Mouse (Mus musculus): ENCODE measurements around the gene Mfap3. TPM values are rescaled to one million over a fixed set of nuclear protein-coding genes. Genes with fewer than 3 reads are reported as not detected.

The Mfap3 gene
- polyA plus RNA-seq, 1 experiment from 2014 or later, result 59.4 TPM

- Histone ChIP-seq H3K4me3 (no peak overlapping the region), H3K9ac (replicated peaks) (no peak overlapping the region), H3K4me2 (replicated peaks) (no peak overlapping the region), H3K27ac (replicated peaks) (peak overlapping the region; percentile 71), H3K27me3 (no peaks in the 10 kb centered on the region), H3K9me3 (no peaks in the 10 kb centered on the region), H3K36me3 (peaks cover 72% of the 10 kb centered on the region), H3K4me1 (peaks cover 10% of the 10 kb centered on the region)
- ATAC-seq (ENCODE audit: low FRiP score, low read depth), result no peak
- WGBS, result 33% methylated on average over 6 of the region's 6 CpGs
Measured at GRCm38 (mm10) chr11:57506899-57507298, 11.6 kb upstream of the Mfap3 start.

- 89% methylated on average over 5 of the region's 5 CpGs for WGBS
- Histone ChIP-seq H3K4me2 (replicated peaks) (no peak overlapping the region), H3K4me1 (peaks cover 17% of the 10 kb centered on the region), H3K36me3 (peaks cover 36% of the 10 kb centered on the region), H3K4me3 (no peak overlapping the region), H3K27ac (replicated peaks) (no peak overlapping the region), H3K27me3 (no peaks in the 10 kb centered on the region), H3K9ac (replicated peaks) (no peak overlapping the region), H3K9me3 (no peaks in the 10 kb centered on the region)
- ATAC-seq (ENCODE audit: low FRiP score, low read depth), result no peak
Measured at GRCm38 (mm10) chr11:57515218-57515617, 3.2 kb upstream of the Mfap3 start.

- peaks cover 21% of the 10 kb centered on the region for H3K36me3 ChIP-seq
- H3K4me1 ChIP-seq, result peaks cover 17% of the 10 kb centered on the region
- no peak overlapping the region for H3K9ac ChIP-seq (replicated peaks)
- H3K9me3 ChIP-seq, result no peaks in the 10 kb centered on the region
- no peaks in the 10 kb centered on the region for H3K27me3 ChIP-seq
- 66% methylated on average over 5 of the region's 5 CpGs for WGBS
- ATAC-seq (ENCODE audit: low FRiP score, low read depth), result no peak
- no peak overlapping the region for H3K27ac ChIP-seq (replicated peaks)
- peak overlapping the region; percentile 75 for H3K4me2 ChIP-seq (replicated peaks)
- no peak overlapping the region for H3K4me3 ChIP-seq
Measured at GRCm38 (mm10) chr11:57516946-57517441, 1.5 kb upstream of the Mfap3 start.

- 0 out of 2 replicates have a peak, but pooled peaks cover 13% of the 10 kb centered on the region for H3K36me3 ChIP-seq
- WGBS, result under 1% methylated on average over 15 of the region's 16 CpGs
- H3K27ac ChIP-seq (replicated peaks), result peak overlapping the region; percentile 79
- no peaks in the 10 kb centered on the region for H3K27me3 ChIP-seq
- peak overlapping the region; percentile 75 for H3K4me2 ChIP-seq (replicated peaks)
- H3K4me1 ChIP-seq, result peaks cover 19% of the 10 kb centered on the region
- H3K9me3 ChIP-seq, result no peaks in the 10 kb centered on the region
- H3K4me3 ChIP-seq, result peak overlapping the region; percentile 92
- H3K9ac ChIP-seq (replicated peaks), result peak overlapping the region; percentile 79
- no peak for ATAC-seq (ENCODE audit: low FRiP score, low read depth)
Measured at GRCm38 (mm10) chr11:57518751-57519148, 286 bp downstream of the Mfap3 start.

- 70% methylated on average over 5 of the region's 5 CpGs for WGBS
Measured at GRCm38 (mm10) chr11:57519304-57519703, 840 bp downstream of the Mfap3 start.

DNA sequence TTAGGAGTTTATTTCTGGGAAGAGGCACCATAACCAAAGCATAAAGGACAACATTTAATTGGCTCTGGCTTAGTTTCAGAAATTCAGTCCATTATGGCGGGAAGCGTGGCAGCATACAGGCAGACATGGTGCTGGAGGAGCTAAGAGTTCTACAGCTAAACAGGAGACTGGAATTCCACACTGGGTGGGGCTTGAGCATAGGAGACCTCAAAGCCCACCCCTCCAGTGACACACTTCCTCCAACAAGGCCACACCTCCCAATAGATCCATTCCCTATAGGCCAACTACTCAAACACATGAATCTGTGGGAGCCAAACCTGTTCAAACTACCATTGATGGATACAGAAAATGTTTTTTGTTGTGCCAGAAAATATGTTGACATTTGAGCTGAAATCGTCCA lies 2.7 kb downstream of the Mfap3 start:
- Histone ChIP-seq H3K27ac (replicated peaks) (no peak overlapping the region), H3K4me3 (no peak overlapping the region), H3K9ac (replicated peaks) (no peak overlapping the region), H3K27me3 (no peaks in the 10 kb centered on the region), H3K4me2 (replicated peaks) (no peak overlapping the region), H3K36me3 (0 out of 2 replicates have a peak, but pooled peaks cover 10% of the 10 kb centered on the region), H3K4me1 (peaks cover 21% of the 10 kb centered on the region), H3K9me3 (no peaks in the 10 kb centered on the region)
- 94% methylated on average over 3 of the region's 3 CpGs for WGBS
- no peak for ATAC-seq (ENCODE audit: low FRiP score, low read depth)

More at GRCm38 (mm10) chr11:57519304-57519703, 840 bp downstream of the Mfap3 start:
- H3K4me1 ChIP-seq, result peaks cover 21% of the 10 kb centered on the region
- no peaks in the 10 kb centered on the region for H3K27me3 ChIP-seq
- H3K9ac ChIP-seq (replicated peaks), result peak overlapping the region; percentile 79; the same call in 1 of the 2 replicates
- H3K27ac ChIP-seq (replicated peaks), result no peak overlapping the region
- 0 out of 2 replicates have a peak, but pooled peaks cover 10% of the 10 kb centered on the region for H3K36me3 ChIP-seq
- peak overlapping the region; percentile 92 for H3K4me3 ChIP-seq
- ATAC-seq (ENCODE audit: low FRiP score, low read depth), result no peak
- H3K4me2 ChIP-seq (replicated peaks), result peak overlapping the region; percentile 75
- H3K9me3 ChIP-seq, result no peaks in the 10 kb centered on the region

DNA sequence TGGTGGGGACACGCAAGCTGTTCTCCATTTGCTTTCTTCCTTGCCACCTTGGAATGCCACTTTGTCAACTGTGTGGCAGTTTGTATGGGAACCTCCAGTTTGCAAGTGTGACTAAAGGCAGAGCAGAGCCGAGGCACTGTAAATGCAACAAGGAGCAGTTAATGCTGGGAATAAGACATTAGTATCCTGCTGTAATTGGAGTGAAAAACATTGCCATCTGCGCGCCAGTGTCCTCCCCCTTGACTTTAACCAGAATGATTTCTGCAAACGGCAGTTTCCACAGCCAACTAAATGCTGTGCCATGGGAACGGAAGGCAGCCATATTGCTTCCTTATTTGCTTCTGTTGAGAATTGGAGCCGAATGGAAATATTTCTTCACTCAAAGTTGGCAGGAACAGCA lies 3.6 kb downstream of the Mfap3 start:
- 0 out of 2 replicates have a peak, but pooled peaks cover 10% of the 10 kb centered on the region for H3K36me3 ChIP-seq
- ATAC-seq (ENCODE audit: low FRiP score, low read depth), result no peak
- H3K4me3 ChIP-seq, result no peak overlapping the region
- no peak overlapping the region for H3K9ac ChIP-seq (replicated peaks)
- H3K9me3 ChIP-seq, result no peaks in the 10 kb centered on the region
- H3K4me2 ChIP-seq (replicated peaks), result no peak overlapping the region
- WGBS, result 89% methylated on average over 7 of the region's 7 CpGs
- H3K27ac ChIP-seq (replicated peaks), result no peak overlapping the region
- H3K4me1 ChIP-seq, result peaks cover 18% of the 10 kb centered on the region
- H3K27me3 ChIP-seq, result no peaks in the 10 kb centered on the region

- Histone ChIP-seq H3K36me3 (peaks cover 18% of the 10 kb centered on the region), H3K9me3 (no peaks in the 10 kb centered on the region), H3K4me1 (peaks cover 11% of the 10 kb centered on the region), H3K4me3 (no peak overlapping the region), H3K4me2 (replicated peaks) (no peak overlapping the region), H3K27ac (replicated peaks) (no peak overlapping the region), H3K9ac (replicated peaks) (no peak overlapping the region), H3K27me3 (no peaks in the 10 kb centered on the region)
- 95% methylated on average over 3 of the region's 3 CpGs for whole genome bisulfite sequencing
- no peak for ATAC-seq (ENCODE audit: low FRiP score, low read depth)
Measured at GRCm38 (mm10) chr11:57523418-57523817, 5.0 kb downstream of the Mfap3 start.

DNA sequence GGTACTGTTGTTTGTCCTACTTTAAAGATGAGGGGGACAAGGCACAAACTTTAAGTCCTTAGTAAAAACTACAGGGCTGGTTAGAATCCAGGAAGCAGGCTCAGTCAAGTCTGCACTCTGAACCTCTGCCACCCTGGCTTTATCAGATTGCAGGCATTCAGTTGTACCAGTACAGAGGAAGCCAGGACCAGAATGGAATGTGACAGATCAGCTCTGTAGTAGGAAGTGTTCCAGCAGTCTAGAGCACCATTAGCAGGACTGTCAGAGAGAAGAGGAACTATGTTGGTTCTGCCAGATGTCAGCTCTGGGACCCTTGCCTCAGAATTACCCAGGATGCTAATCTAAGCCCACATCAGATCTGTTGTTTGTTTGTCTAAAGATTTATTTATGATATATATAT lies 6.1 kb downstream of the Mfap3 start:
- Histone ChIP-seq H3K9me3 (no peaks in the 10 kb centered on the region), H3K36me3 (peaks cover 25% of the 10 kb centered on the region), H3K27me3 (no peaks in the 10 kb centered on the region), H3K27ac (replicated peaks) (no peak overlapping the region), H3K4me2 (replicated peaks) (no peak overlapping the region), H3K4me3 (no peak overlapping the region), H3K9ac (replicated peaks) (no peak overlapping the region), H3K4me1 (0 out of 2 replicates have a peak, but pooled peaks cover 4% of the 10 kb centered on the region)
- ATAC-seq (ENCODE audit: low FRiP score, low read depth), result no peak

- 88% methylated on average over 3 of the region's 3 CpGs for WGBS
- H3K27ac ChIP-seq (replicated peaks), result no peak overlapping the region
- no peak for ATAC-seq (ENCODE audit: low FRiP score, low read depth)
- H3K4me2 ChIP-seq (replicated peaks), result no peak overlapping the region
- H3K27me3 ChIP-seq, result no peaks in the 10 kb centered on the region
- H3K9ac ChIP-seq (replicated peaks), result no peak overlapping the region
- no peak overlapping the region for H3K4me3 ChIP-seq
- H3K4me1 ChIP-seq, result peaks cover 8% of the 10 kb centered on the region; the same call in 1 of the 2 replicates
- H3K9me3 ChIP-seq, result no peaks in the 10 kb centered on the region
- H3K36me3 ChIP-seq, result peaks cover 35% of the 10 kb centered on the region
Measured at GRCm38 (mm10) chr11:57525900-57526299, 7.4 kb downstream of the Mfap3 start.

- no peak overlapping the region for H3K9ac ChIP-seq (replicated peaks)
- no peak overlapping the region for H3K27ac ChIP-seq (replicated peaks)
- H3K4me3 ChIP-seq, result no peak overlapping the region
- H3K9me3 ChIP-seq, result no peaks in the 10 kb centered on the region
- no peak for ATAC-seq (ENCODE audit: low FRiP score, low read depth)
- H3K27me3 ChIP-seq, result no peaks in the 10 kb centered on the region
- H3K4me1 ChIP-seq, result peaks cover 20% of the 10 kb centered on the region
- H3K4me2 ChIP-seq (replicated peaks), result no peak overlapping the region
- peaks cover 30% of the 10 kb centered on the region for H3K36me3 ChIP-seq
- WGBS, result 88% methylated on average over 4 of the region's 4 CpGs
Measured at GRCm38 (mm10) chr11:57527506-57527905, 9.0 kb downstream of the Mfap3 start.

- Histone ChIP-seq H3K4me3 (no peak overlapping the region), H3K9ac (replicated peaks) (no peak overlapping the region), H3K4me1 (peaks cover 16% of the 10 kb centered on the region), H3K9me3 (no peaks in the 10 kb centered on the region), H3K27me3 (no peaks in the 10 kb centered on the region), H3K27ac (replicated peaks) (no peak overlapping the region), H3K36me3 (peaks cover 40% of the 10 kb centered on the region), H3K4me2 (replicated peaks) (no peak overlapping the region)
- WGBS, result 94% methylated on average over 3 of the region's 3 CpGs
- no peak for ATAC-seq (ENCODE audit: low FRiP score, low read depth)
Measured at GRCm38 (mm10) chr11:57529111-57529510, 10.6 kb downstream of the Mfap3 start.

Measured in midbrain, embryonic 12.5 days (tissue).